Mouse (Mus musculus) embryonic facial prominence, embryonic 13.5 days (tissue): ENCODE results near the gene Susd5. TPM values are rescaled to one million over a fixed set of nuclear protein-coding genes. Genes with fewer than 3 reads are reported as not detected.

Experiments used
- ATAC-seq: fragments of 200-750 bp; cut with Nextera tagmentation; 2 replicates; pipeline ENCODE4 v1.8.0; 2017; ENCODE audit warnings: low read depth; ENCODE audit not compliant: insufficient number of reproducible peaks, insufficient read depth, low FRiP score, low TSS enrichment
- H3K27ac ChIP-seq: fragments of 300-500 bp; sonication (generic); 2 replicates; pipeline ENCODE4 v1.5.1; 2015; ENCODE audit warnings: moderate library complexity, mild to moderate bottlenecking, inconsistent platforms
- H3K27me3 ChIP-seq: fragments of 300-500 bp; sonication (generic); 2 replicates; pipeline ENCODE4 v1.6.1; 2015; ENCODE audit warnings: mild to moderate bottlenecking, inconsistent platforms
- H3K36me3 ChIP-seq: fragments of 300-500 bp; sonication (generic); 2 replicates; pipeline ENCODE4 v1.6.1; 2015; ENCODE audit warnings: mild to moderate bottlenecking, inconsistent platforms
- H3K4me1 ChIP-seq: fragments of 300-500 bp; sonication (generic); 2 replicates; pipeline ENCODE4 v1.6.1; 2015; ENCODE audit warnings: inconsistent platforms
- H3K4me2 ChIP-seq: fragments of 300-500 bp; sonication (generic); 2 replicates; pipeline ENCODE4 v1.6.1; 2015; ENCODE audit warnings: moderate library complexity, mild to moderate bottlenecking, inconsistent platforms
- H3K4me3 ChIP-seq: fragments of 300-500 bp; sonication (generic); 2 replicates; pipeline ENCODE4 v1.5.1; 2015; ENCODE audit warnings: mild to moderate bottlenecking, inconsistent platforms
- H3K9ac ChIP-seq: fragments of 300-500 bp; sonication (generic); 2 replicates; pipeline ENCODE4 v1.6.1; 2015; ENCODE audit warnings: mild to moderate bottlenecking, inconsistent platforms
- H3K9me3 ChIP-seq: fragments of 300-500 bp; sonication (generic); 2 replicates; pipeline ENCODE4 v1.6.1; 2016; ENCODE audit warnings: inconsistent platforms
- WGBS: fragments of 180-500 bp; shearing (Covaris S2); methylation state at CpG from one replicate; pipeline ENCODE4 v1.1.7; 2015; ENCODE audit warnings: mixed read lengths; 5-methylcytosine and 5-hydroxymethylcytosine counted together
- polyA plus RNA-seq: library from polyadenylated mRNA; unstranded; fragments of >200 nt; fragmentation: Nextera tagmentation; extraction: Ambion mirVana; gene quantifications from 2 replicates; pipeline ENCODE4 v1.2.1, GENCODE M21; 2015

The Susd5 gene
- polyA plus RNA-seq, 1 experiment from 2014 or later, result 19.7 TPM

DNA sequence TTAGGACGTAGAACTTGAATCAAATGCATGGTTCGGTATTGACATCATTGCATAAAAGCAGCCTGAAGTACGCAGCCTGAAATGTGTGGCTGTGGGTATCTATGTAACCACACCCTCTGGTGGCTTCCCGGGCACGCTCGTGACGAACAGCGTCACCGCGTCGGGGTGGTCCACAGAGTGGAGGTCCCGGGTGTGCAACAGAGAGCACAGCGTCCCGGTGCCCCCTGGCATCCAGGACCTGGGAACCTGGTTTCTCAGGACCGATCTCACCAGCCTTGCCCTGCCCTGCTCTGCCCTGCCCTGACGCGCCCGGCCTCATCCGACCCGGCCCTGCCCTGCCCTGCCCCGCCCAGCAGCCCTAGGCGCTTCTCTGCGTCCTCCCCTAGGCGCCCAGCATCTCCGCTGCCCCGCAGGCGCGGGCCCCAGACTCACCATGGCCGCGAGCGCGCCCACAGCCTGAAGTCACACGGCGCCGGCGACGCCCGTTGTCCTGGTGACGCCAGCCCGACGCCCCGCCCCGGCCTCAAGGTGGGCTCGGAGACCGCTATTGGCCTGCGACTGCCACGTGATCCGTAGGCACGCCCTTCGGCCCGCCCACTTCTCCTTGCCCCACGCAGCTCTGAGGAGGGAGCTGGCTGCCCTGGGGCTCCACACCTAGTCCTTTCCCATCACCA is 30.5 kb upstream of the Susd5 start:
- H3K9me3 ChIP-seq, result no peaks in the 10 kb centered on the region
- H3K36me3 ChIP-seq, result no peaks in the 10 kb centered on the region
- peak overlapping the region; percentile 39; the same call in 1 of the 2 replicates for H3K27ac ChIP-seq
- H3K4me3 ChIP-seq, result peak overlapping the region; percentile 73
- peak overlapping the region; percentile 76 for H3K9ac ChIP-seq
- WGBS, result under 1% methylated on average over 52 of the region's 52 CpGs
- peaks cover 10% of the 10 kb centered on the region for H3K4me1 ChIP-seq
- H3K4me2 ChIP-seq, result peak overlapping the region; percentile 83
- ATAC-seq, result peak; percentile 90
- no peaks in the 10 kb centered on the region for H3K27me3 ChIP-seq

DNA sequence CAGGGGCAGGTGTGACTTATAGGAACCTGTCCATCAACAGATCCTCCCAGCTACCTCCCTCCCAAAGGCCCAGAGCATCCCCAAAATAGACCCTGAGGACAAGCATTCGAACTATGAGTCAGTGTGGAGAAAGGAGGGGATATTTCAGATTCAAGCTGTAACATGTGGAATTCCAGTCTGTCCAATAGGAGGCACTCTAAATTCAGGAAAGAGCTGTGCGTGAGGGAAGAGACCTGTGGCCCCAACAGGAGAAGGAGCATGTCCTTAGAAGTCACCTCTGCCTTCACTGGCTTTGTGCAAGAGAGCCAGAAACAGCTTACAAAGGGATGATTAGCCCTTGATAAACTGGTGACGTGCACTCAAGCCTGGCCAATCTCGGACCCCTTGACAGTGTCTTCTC is 16.0 kb upstream of the Susd5 start:
- H3K9me3 ChIP-seq, result no peaks in the 10 kb centered on the region
- no peak overlapping the region for H3K9ac ChIP-seq
- peaks cover 14% of the 10 kb centered on the region for H3K4me1 ChIP-seq
- WGBS, result 64% methylated on average over 4 of the region's 4 CpGs
- no peak overlapping the region for H3K4me2 ChIP-seq
- no peak overlapping the region for H3K27ac ChIP-seq
- no peak overlapping the region for H3K4me3 ChIP-seq
- H3K27me3 ChIP-seq, result no peaks in the 10 kb centered on the region
- no peak for ATAC-seq
- no peaks in the 10 kb centered on the region for H3K36me3 ChIP-seq

DNA sequence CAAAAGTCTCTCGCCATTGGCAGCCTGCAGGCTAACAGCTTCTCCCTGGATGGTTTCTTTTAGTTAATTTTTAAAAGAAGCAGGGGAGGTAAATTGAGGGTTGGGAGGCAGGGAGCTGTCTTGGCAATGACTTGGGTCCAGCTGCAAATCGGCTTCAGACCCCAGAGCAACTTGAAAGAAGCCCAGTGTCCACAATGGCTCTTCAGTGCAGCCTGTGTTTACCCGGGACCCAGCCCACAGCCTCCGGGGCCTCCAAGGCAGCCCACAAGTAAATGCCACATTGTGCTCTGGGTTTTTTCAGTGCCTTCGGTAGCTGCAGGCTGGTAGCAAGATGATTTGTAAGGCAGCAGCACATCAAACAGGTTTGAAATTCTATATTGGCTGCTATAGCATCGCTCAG is 14.4 kb upstream of the Susd5 start:
- no peak overlapping the region for H3K4me2 ChIP-seq
- H3K4me3 ChIP-seq, result no peak overlapping the region
- no peaks in the 10 kb centered on the region for H3K9me3 ChIP-seq
- ATAC-seq, result no peak
- no peak overlapping the region for H3K9ac ChIP-seq
- WGBS, result 23% methylated on average over 6 of the region's 6 CpGs
- no peaks in the 10 kb centered on the region for H3K27me3 ChIP-seq
- no peaks in the 10 kb centered on the region for H3K36me3 ChIP-seq
- peak overlapping the region; percentile 65 for H3K27ac ChIP-seq
- peaks cover 14% of the 10 kb centered on the region for H3K4me1 ChIP-seq

DNA sequence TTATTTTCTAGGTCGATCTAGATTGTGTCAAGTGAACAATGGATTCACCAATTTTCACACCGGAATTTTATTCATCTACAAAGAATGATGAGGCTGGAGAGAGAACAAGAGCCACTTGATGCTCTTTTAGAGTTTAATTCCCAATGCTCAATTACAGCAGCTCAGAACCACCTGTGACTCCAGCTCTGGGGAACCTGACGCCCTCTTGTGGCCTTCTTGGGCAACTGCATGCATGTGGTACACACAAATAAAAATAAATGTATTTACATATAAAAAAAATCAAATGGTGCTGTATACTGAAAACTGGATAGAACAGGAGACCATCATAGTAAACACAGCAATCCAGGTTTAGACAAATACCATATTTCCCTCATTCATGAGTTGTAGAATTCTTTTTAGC is 12.5 kb upstream of the Susd5 start:
- Histone ChIP-seq H3K27me3 (no peaks in the 10 kb centered on the region), H3K4me3 (no peak overlapping the region), H3K4me2 (no peak overlapping the region), H3K9me3 (no peaks in the 10 kb centered on the region), H3K36me3 (no peaks in the 10 kb centered on the region), H3K4me1 (peaks cover 14% of the 10 kb centered on the region), H3K27ac (no peak overlapping the region), H3K9ac (no peak overlapping the region)
- 59% methylated on average over 3 of the region's 3 CpGs for WGBS
- ATAC-seq, result no peak

DNA sequence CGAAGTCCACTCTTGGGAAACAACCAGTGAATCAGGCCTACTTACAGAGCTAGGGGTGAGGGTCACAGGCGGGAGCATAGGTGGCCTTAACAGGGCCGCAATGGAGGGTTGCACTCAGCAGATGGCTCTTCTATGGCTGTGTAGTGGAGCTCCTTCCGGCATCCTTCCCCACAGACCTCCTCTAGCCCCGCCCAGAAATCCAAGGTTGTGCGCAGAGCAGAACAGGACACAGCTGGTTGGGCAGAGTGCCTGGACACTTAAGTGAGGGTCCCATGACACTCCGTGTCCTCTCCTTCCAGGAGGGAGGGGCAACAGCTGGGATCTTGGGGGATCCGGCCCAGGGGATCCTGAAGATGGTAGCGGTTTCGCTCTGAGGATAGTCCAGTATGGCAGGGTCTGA is 10.9 kb upstream of the Susd5 start, which contains the start of gene Fbxl2:
Fbxl2 (minus strand) TSS at position 164 of the 400 bp plus-strand sequence.
- Histone ChIP-seq H3K4me3 (no peak within 1 kb of the TSS), H3K36me3 (no peaks in the 10 kb centered on the region), H3K27ac (no peak within 1 kb of the TSS), H3K4me1 (peaks cover 14% of the 10 kb centered on the region), H3K4me2 (no peak within 1 kb of the TSS), H3K27me3 (no peaks in the 10 kb centered on the region), H3K9me3 (no peaks in the 10 kb centered on the region), H3K9ac (no peak within 1 kb of the TSS)
- ATAC-seq, result no peak
- WGBS, result 84% methylated on average over 10 of the region's 10 CpGs

DNA sequence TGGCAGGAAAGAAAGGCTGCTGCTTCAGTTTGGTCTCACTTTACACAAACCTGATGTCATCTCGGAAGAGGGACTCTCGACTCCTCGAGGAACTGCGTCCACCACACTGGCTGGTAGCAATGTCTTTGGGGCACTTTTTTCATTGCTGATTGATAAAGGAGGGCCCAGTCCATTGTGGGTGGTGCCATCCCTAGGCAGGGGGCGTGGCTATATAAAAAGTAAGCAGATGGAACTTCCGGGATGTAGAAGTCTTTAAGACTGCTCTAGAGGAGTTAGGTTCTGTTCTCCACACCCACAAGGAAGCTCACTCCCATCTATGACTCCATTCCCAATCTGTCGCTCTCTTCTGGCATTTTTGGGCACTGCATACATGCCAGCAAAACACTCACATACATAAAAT is 10.3 kb upstream of the Susd5 start:
- no peaks in the 10 kb centered on the region for H3K27me3 ChIP-seq
- H3K9ac ChIP-seq, result no peak overlapping the region
- WGBS, result 78% methylated on average over 7 of the region's 7 CpGs
- no peaks in the 10 kb centered on the region for H3K9me3 ChIP-seq
- H3K4me1 ChIP-seq, result peaks cover 19% of the 10 kb centered on the region
- no peak overlapping the region for H3K4me3 ChIP-seq
- H3K27ac ChIP-seq, result no peak overlapping the region
- no peaks in the 10 kb centered on the region for H3K36me3 ChIP-seq
- no peak overlapping the region for H3K4me2 ChIP-seq
- ATAC-seq, result no peak

DNA sequence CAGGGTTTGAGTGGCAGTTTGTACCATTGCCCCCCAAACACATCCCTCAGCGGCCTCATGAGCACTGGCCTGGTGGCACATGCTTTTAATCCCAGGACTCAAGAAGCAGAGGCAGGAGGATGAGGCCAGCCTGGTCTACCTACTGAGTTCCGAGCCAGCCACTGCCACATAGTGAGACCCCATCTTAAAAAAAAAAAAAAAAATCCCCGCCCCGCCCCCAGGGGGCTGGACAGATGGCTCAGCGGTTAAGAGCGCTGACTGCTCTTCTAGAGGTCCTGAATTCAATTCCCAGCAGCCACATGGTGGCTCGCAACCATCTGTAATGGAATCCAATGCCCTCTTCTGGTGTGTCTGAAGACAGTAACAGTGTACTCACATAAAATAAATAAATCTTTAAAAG is 6.8 kb upstream of the Susd5 start:
- Histone ChIP-seq H3K36me3 (no peaks in the 10 kb centered on the region), H3K4me2 (no peak overlapping the region), H3K4me1 (peaks cover 7% of the 10 kb centered on the region; the same call in 1 of the 2 replicates), H3K27me3 (peaks cover under 1% of the 10 kb centered on the region; the same call in 1 of the 2 replicates), H3K27ac (no peak overlapping the region), H3K4me3 (no peak overlapping the region), H3K9me3 (no peaks in the 10 kb centered on the region), H3K9ac (no peak overlapping the region)
- WGBS, result 84% methylated on average over 7 of the region's 7 CpGs
- no peak for ATAC-seq

DNA sequence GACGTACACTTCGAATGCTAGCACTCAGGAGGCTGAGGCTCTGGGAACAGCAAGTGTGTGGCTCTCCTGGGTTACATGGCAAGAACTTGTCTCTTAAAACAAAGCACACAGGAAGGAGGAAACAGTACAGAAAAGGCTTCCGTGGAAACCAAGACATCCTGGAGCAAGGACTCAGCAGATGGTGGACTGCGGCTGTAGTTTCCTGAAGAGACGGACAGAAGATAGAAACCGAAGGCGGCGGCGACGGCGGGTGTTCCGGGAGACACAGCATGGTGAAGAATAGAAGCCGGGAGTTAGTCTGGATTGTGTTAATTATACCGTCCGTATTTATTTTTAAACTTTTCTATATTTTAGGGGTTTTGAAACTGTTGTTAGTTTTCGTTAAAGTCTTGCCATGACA is 6.2 kb upstream of the Susd5 start:
- WGBS, result 87% methylated on average over 16 of the region's 16 CpGs
- no peak overlapping the region for H3K27ac ChIP-seq
- H3K36me3 ChIP-seq, result no peaks in the 10 kb centered on the region
- peaks cover 7% of the 10 kb centered on the region; the same call in 1 of the 2 replicates for H3K4me1 ChIP-seq
- H3K27me3 ChIP-seq, result peaks cover 7% of the 10 kb centered on the region
- H3K4me3 ChIP-seq, result no peak overlapping the region
- ATAC-seq, result no peak
- no peak overlapping the region for H3K9ac ChIP-seq
- H3K9me3 ChIP-seq, result no peaks in the 10 kb centered on the region
- H3K4me2 ChIP-seq, result no peak overlapping the region

DNA sequence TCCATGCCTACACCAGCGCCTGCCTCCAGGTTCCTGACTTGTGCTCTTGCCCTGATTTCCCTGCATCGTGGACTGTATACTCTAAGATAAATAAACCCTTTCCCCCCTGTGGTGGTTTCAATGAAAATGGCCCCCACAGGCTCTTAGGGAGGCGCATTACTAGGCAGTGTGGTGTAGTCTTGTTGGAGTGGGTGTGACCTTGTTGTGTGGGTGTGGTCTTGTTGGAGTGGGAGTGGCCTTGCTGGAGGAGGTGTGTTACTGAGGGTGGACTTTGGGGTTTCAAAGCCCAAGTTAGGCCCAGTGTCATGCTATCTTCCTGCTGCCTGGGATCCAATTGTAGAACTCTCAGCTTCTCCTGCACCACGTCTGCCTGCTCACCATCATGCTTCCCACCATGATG is 4.9 kb upstream of the Susd5 start:
- H3K9ac ChIP-seq, result no peak overlapping the region
- WGBS, result 78% methylated on average over 4 of the region's 4 CpGs
- no peak overlapping the region for H3K4me3 ChIP-seq
- peaks cover 20% of the 10 kb centered on the region for H3K27me3 ChIP-seq
- no peaks in the 10 kb centered on the region for H3K36me3 ChIP-seq
- no peak overlapping the region for H3K27ac ChIP-seq
- peaks cover 9% of the 10 kb centered on the region for H3K4me1 ChIP-seq
- no peak for ATAC-seq
- no peaks in the 10 kb centered on the region for H3K9me3 ChIP-seq
- H3K4me2 ChIP-seq, result no peak overlapping the region

DNA sequence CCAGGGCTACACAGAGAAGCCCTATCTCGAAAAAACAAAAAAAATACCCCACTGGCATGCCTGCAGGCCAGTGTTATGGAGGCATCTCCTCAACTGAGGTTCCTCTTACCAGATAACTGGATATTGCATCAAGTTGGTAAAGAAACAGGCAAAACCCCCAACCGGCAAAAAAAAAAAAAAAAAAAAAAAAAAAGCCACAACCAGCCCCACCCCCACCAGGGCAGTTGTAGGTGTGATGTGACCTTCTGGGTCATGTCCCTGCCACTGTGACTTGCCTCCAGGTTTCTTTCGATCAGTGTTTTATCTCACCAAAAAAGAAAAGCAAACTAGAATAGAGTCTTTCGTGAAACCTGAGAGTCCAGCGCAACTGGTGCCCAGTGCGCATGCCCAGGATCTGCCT is 4.1 kb upstream of the Susd5 start:
- H3K9ac ChIP-seq, result no peak overlapping the region
- ATAC-seq, result no peak
- 81% methylated on average over 6 of the region's 6 CpGs for whole genome bisulfite sequencing
- no peak overlapping the region for H3K27ac ChIP-seq
- H3K4me3 ChIP-seq, result no peak overlapping the region
- H3K9me3 ChIP-seq, result no peaks in the 10 kb centered on the region
- H3K4me1 ChIP-seq, result peaks cover 17% of the 10 kb centered on the region
- H3K36me3 ChIP-seq, result no peaks in the 10 kb centered on the region
- no peak overlapping the region for H3K4me2 ChIP-seq
- H3K27me3 ChIP-seq, result peaks cover 28% of the 10 kb centered on the region

DNA sequence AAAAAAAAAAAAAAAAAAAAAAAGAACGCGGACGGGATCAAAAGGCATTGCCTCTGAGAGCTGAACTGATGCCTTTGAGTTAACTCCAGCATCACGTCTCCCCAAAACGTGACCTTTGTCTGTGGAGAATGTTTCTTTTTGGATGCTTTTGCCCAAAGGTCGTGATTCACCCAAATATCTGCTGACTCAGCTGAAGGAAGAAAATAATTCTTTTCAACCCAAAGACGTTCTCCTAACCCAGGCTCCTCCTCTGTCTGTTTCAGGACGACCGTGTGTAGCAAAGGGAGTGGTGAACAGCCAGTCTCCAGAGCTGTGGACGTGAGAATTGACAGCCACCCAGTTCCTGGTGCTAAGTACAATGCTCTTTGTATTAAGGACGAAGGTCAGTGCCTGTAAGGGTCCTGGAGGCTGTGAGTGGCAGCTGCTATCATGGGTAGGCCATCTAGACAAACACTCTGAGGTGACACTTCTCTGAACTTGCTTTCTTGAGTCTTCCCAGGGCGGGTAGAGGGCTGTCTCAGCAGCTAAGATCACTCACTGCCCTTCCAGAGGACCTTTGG is 11.6 kb downstream of the Susd5 start:
- Histone ChIP-seq H3K9ac (no peak overlapping the region), H3K27me3 (peaks cover 8% of the 10 kb centered on the region; the same call in 1 of the 2 replicates), H3K36me3 (no peaks in the 10 kb centered on the region), H3K4me2 (no peak overlapping the region), H3K9me3 (no peaks in the 10 kb centered on the region), H3K4me1 (no peaks in the 10 kb centered on the region), H3K27ac (no peak overlapping the region), H3K4me3 (no peak overlapping the region)
- no peak for ATAC-seq
- 45% methylated on average over 12 of the region's 12 CpGs for WGBS

DNA sequence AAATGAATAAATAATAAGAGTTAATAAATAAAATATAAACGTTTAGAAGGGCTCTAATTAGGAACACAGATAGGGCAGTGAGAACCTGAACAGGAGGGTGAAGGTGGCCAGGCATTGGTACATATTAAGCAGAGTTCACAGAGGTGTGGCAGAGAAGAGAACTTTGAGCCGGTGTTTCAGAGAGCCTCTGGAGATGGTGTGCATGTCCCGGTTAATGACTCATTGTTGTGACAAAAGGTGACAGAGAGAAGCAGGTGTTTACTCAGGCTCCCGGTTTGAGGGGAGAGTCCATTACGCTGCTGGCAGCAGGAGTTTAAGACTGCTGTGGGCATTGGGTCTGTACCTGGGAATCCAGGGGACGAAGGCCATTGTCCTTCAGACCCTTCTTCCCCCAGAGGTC is 12.4 kb downstream of the Susd5 start:
- Histone ChIP-seq H3K27me3 (peaks cover 8% of the 10 kb centered on the region; the same call in 1 of the 2 replicates), H3K27ac (no peak overlapping the region), H3K9ac (no peak overlapping the region), H3K4me2 (no peak overlapping the region), H3K36me3 (no peaks in the 10 kb centered on the region), H3K4me1 (no peaks in the 10 kb centered on the region), H3K4me3 (no peak overlapping the region), H3K9me3 (no peaks in the 10 kb centered on the region)
- no peak for ATAC-seq
- WGBS, result 63% methylated on average over 6 of the region's 6 CpGs
